Mouse (Mus musculus): Measurements from ENCODE around the gene Dnaja2. TPM values are rescaled to one million over a fixed set of nuclear protein-coding genes. Genes with fewer than 3 reads are reported as not detected.

The Dnaja2 gene
- 133 and 149 TPM in 2 replicates for polyA plus RNA-seq (2015; fragmentation: Nextera tagmentation; extraction: Ambion mirVana)

- Histone ChIP-seq H3K4me3 (ENCODE audit: low read length) (peak within 1 kb of the TSS; percentile 90), H3K4me2 (ENCODE audit: low read depth, low read length) (peak within 1 kb of the TSS; percentile 94), H3K4me1 (replicated peaks; ENCODE audit: control insufficient read depth, insufficient read depth, low read length) (peaks cover 5% of the 10 kb centered on the region; the same call in 1 of the 2 replicates), H3K27me3 (ENCODE audit: control insufficient read depth, insufficient read depth, low read depth, low read length) (no peaks in the 10 kb centered on the region), H3K27ac (ENCODE audit: low read length) (peak within 1 kb of the TSS; percentile 93), H3K9ac (ENCODE audit: low read length) (peak within 1 kb of the TSS; percentile 94), H3K36me3 (ENCODE audit: control insufficient read depth, insufficient read depth, low read length) (peaks cover 10% of the 10 kb centered on the region; the same call in 1 of the 2 replicates), H3K9me3 (ENCODE audit: control insufficient read depth, low read length) (no peaks in the 10 kb centered on the region)
- 0% methylated on average over 60 of the region's 77 CpGs for WGBS
- ATAC-seq (ENCODE audit: low read depth), result peak; percentile 98
Measured at GRCm38 (mm10) chr8:85555181-85556145, at the start of gene Dnaja2. Dnaja2 (minus strand) TSS chr8:85555344.

- H3K9ac ChIP-seq (ENCODE audit: low read length), result no peak overlapping the region
- no peak for ATAC-seq (ENCODE audit: low read depth)
- 76% methylated on average over 4 of the region's 4 CpGs for WGBS
- H3K4me2 ChIP-seq (ENCODE audit: low read depth, low read length), result no peak overlapping the region
- no peak overlapping the region for H3K4me3 ChIP-seq (ENCODE audit: low read length)
- H3K27me3 ChIP-seq (ENCODE audit: control insufficient read depth, insufficient read depth, low read depth, low read length), result no peaks in the 10 kb centered on the region
- H3K36me3 ChIP-seq (ENCODE audit: control insufficient read depth, insufficient read depth, low read length), result no peaks in the 10 kb centered on the region
- no peak overlapping the region for H3K27ac ChIP-seq (ENCODE audit: low read length)
- H3K4me1 ChIP-seq (replicated peaks; ENCODE audit: control insufficient read depth, insufficient read depth, low read length), result no peaks in the 10 kb centered on the region
- no peaks in the 10 kb centered on the region for H3K9me3 ChIP-seq (ENCODE audit: control insufficient read depth, low read length)
Measured at GRCm38 (mm10) chr8:85604201-85604600, 49.1 kb upstream of the Dnaja2 start.

- ATAC-seq (ENCODE audit: low read depth), result no peak
- H3K4me1 ChIP-seq (replicated peaks; ENCODE audit: control insufficient read depth, insufficient read depth, low read length), result no peaks in the 10 kb centered on the region
- 31% methylated on average over 8 of the region's 8 CpGs for WGBS
- no peaks in the 10 kb centered on the region for H3K9me3 ChIP-seq (ENCODE audit: control insufficient read depth, low read length)
- H3K36me3 ChIP-seq (ENCODE audit: control insufficient read depth, insufficient read depth, low read length), result no peaks in the 10 kb centered on the region
- H3K27ac ChIP-seq (ENCODE audit: low read length), result no peak overlapping the region
- no peaks in the 10 kb centered on the region for H3K27me3 ChIP-seq (ENCODE audit: control insufficient read depth, insufficient read depth, low read depth, low read length)
- H3K4me2 ChIP-seq (ENCODE audit: low read depth, low read length), result no peak overlapping the region
- H3K4me3 ChIP-seq (ENCODE audit: low read length), result no peak overlapping the region
- no peak overlapping the region for H3K9ac ChIP-seq (ENCODE audit: low read length)
Measured at GRCm38 (mm10) chr8:85603203-85603895, 48.2 kb upstream of the Dnaja2 start.

- Histone ChIP-seq H3K4me3 (ENCODE audit: low read length) (no peak overlapping the region), H3K4me2 (ENCODE audit: low read depth, low read length) (no peak overlapping the region), H3K4me1 (replicated peaks; ENCODE audit: control insufficient read depth, insufficient read depth, low read length) (no peaks in the 10 kb centered on the region), H3K9me3 (ENCODE audit: control insufficient read depth, low read length) (no peaks in the 10 kb centered on the region), H3K9ac (ENCODE audit: low read length) (no peak overlapping the region), H3K27ac (ENCODE audit: low read length) (no peak overlapping the region), H3K27me3 (ENCODE audit: control insufficient read depth, insufficient read depth, low read depth, low read length) (no peaks in the 10 kb centered on the region), H3K36me3 (ENCODE audit: control insufficient read depth, insufficient read depth, low read length) (no peaks in the 10 kb centered on the region)
- no peak for ATAC-seq (ENCODE audit: low read depth)
- 78% methylated on average over 4 of the region's 4 CpGs for WGBS
Measured at GRCm38 (mm10) chr8:85602737-85603136, 47.6 kb upstream of the Dnaja2 start.

GRCm38 (mm10) chr8:85601741-85602140 is 46.6 kb upstream of the Dnaja2 start:
- Histone ChIP-seq H3K36me3 (ENCODE audit: control insufficient read depth, insufficient read depth, low read length) (no peaks in the 10 kb centered on the region), H3K4me2 (ENCODE audit: low read depth, low read length) (no peak overlapping the region), H3K27me3 (ENCODE audit: control insufficient read depth, insufficient read depth, low read depth, low read length) (no peaks in the 10 kb centered on the region), H3K27ac (ENCODE audit: low read length) (no peak overlapping the region), H3K9ac (ENCODE audit: low read length) (no peak overlapping the region), H3K4me3 (ENCODE audit: low read length) (no peak overlapping the region), H3K4me1 (replicated peaks; ENCODE audit: control insufficient read depth, insufficient read depth, low read length) (no peaks in the 10 kb centered on the region), H3K9me3 (ENCODE audit: control insufficient read depth, low read length) (no peaks in the 10 kb centered on the region)
- 70% methylated on average over 8 of the region's 8 CpGs for WGBS
- ATAC-seq (ENCODE audit: low read depth), result no peak

- ATAC-seq (ENCODE audit: low read depth), result no peak
- no peak overlapping the region for H3K27ac ChIP-seq (ENCODE audit: low read length)
- H3K4me2 ChIP-seq (ENCODE audit: low read depth, low read length), result no peak overlapping the region
- H3K4me1 ChIP-seq (replicated peaks; ENCODE audit: control insufficient read depth, insufficient read depth, low read length), result 0 out of 2 replicates have a peak, but pooled peaks cover 3% of the 10 kb centered on the region
- H3K9me3 ChIP-seq (ENCODE audit: control insufficient read depth, low read length), result no peaks in the 10 kb centered on the region
- H3K4me3 ChIP-seq (ENCODE audit: low read length), result no peak overlapping the region
- H3K27me3 ChIP-seq (ENCODE audit: control insufficient read depth, insufficient read depth, low read depth, low read length), result no peaks in the 10 kb centered on the region
- H3K36me3 ChIP-seq (ENCODE audit: control insufficient read depth, insufficient read depth, low read length), result no peaks in the 10 kb centered on the region
- no peak overlapping the region for H3K9ac ChIP-seq (ENCODE audit: low read length)
- WGBS, result 50% methylated on average over 8 of the region's 8 CpGs
Measured at GRCm38 (mm10) chr8:85597413-85598191, 42.5 kb upstream of the Dnaja2 start.

GRCm38 (mm10) chr8:85595391-85595790 is 40.2 kb upstream of the Dnaja2 start:
- Histone ChIP-seq H3K27ac (ENCODE audit: low read length) (no peak overlapping the region), H3K9ac (ENCODE audit: low read length) (no peak overlapping the region), H3K27me3 (ENCODE audit: control insufficient read depth, insufficient read depth, low read depth, low read length) (no peaks in the 10 kb centered on the region), H3K4me2 (ENCODE audit: low read depth, low read length) (no peak overlapping the region; the same call in 1 of the 2 replicates), H3K36me3 (ENCODE audit: control insufficient read depth, insufficient read depth, low read length) (no peaks in the 10 kb centered on the region), H3K4me3 (ENCODE audit: low read length) (no peak overlapping the region), H3K9me3 (ENCODE audit: control insufficient read depth, low read length) (no peaks in the 10 kb centered on the region), H3K4me1 (replicated peaks; ENCODE audit: control insufficient read depth, insufficient read depth, low read length) (0 out of 2 replicates have a peak, but pooled peaks cover 3% of the 10 kb centered on the region)
- ATAC-seq (ENCODE audit: low read depth), result peak; percentile 84
- WGBS, result 11% methylated on average over 6 of the region's 6 CpGs

GRCm38 (mm10) chr8:85594983-85595382 is 39.8 kb upstream of the Dnaja2 start:
- Histone ChIP-seq H3K27me3 (ENCODE audit: control insufficient read depth, insufficient read depth, low read depth, low read length) (no peaks in the 10 kb centered on the region), H3K4me1 (replicated peaks; ENCODE audit: control insufficient read depth, insufficient read depth, low read length) (0 out of 2 replicates have a peak, but pooled peaks cover 3% of the 10 kb centered on the region), H3K9me3 (ENCODE audit: control insufficient read depth, low read length) (no peaks in the 10 kb centered on the region), H3K4me3 (ENCODE audit: low read length) (no peak overlapping the region), H3K4me2 (ENCODE audit: low read depth, low read length) (no peak overlapping the region), H3K9ac (ENCODE audit: low read length) (no peak overlapping the region), H3K36me3 (ENCODE audit: control insufficient read depth, insufficient read depth, low read length) (no peaks in the 10 kb centered on the region), H3K27ac (ENCODE audit: low read length) (no peak overlapping the region)
- ATAC-seq (ENCODE audit: low read depth), result 0 out of 2 replicates have a peak, but pooled peaks have one; percentile 27
- 19% methylated on average over 3 of the region's 3 CpGs for WGBS
